Mouse (Mus musculus) layer of hippocampus, postnatal 36 days (tissue): Measurements from ENCODE around the gene Nkx6-2. TPM values are rescaled to one million over a fixed set of nuclear protein-coding genes. Genes with fewer than 3 reads are reported as not detected.

Source experiments
- total RNA-seq, 2 experiments: library from RNA; stranded (reverse); gene quantifications; 2 replicates each; pipeline ENCODE4 v1.2.3; 2021

Nkx6-2 gene
- total RNA-seq, 2 experiments from 2014 or later: 9.2 to 9.9 TPM

Other genes starting within 250 kb of the Nkx6-2 start
- gene Inpp5a, start 193.7 kb downstream of the Nkx6-2 start, total RNA-seq: 10 to 100 TPM; 38.7 to 42.9 TPM
- gene Cfap46, start 101.0 kb upstream of the Nkx6-2 start, total RNA-seq: 1 to 10 TPM; 1.8 to 2.8 TPM